Mouse (Mus musculus) heart, embryonic 14.5 days (tissue): Measurements from ENCODE around the gene Arid5b. TPM values are rescaled to one million over a fixed set of nuclear protein-coding genes. Genes with fewer than 3 reads are reported as not detected.

Experiments
- ATAC-seq: fragments of 200-750 bp; cut with Nextera tagmentation; 2 replicates; pipeline ENCODE4 v1.8.0; 2017; ENCODE audit warnings: low read depth, moderate TSS enrichment; ENCODE audit not compliant: insufficient number of reproducible peaks, insufficient read depth, low FRiP score
- H3K27ac ChIP-seq, 2 experiments: fragments of 200-500 bp in 1 of 2; fragments of 300-500 bp in 1 of 2; sonication (generic) in 1 of 2; replicated peaks in 1 of 2; 2 replicates each; pipeline ENCODE4 v1.5.1; 2012 to 2014; ENCODE audit warnings: low read depth in 2 of 2, low read length in 2 of 2, control low read depth in 1 of 2, mild to moderate bottlenecking in 1 of 2, mixed read lengths in 1 of 2; ENCODE audit not compliant: control insufficient read depth in 1 of 2, insufficient read depth in 1 of 2
- H3K27me3 ChIP-seq: fragments of 300-500 bp; sonication (generic); 2 replicates; pipeline ENCODE4 v1.6.1; 2014; ENCODE audit warnings: mild to moderate bottlenecking, low read length, control low read depth; ENCODE audit not compliant: control insufficient read depth, insufficient read depth
- H3K36me3 ChIP-seq: fragments of 300-500 bp; sonication (generic); 2 replicates; pipeline ENCODE4 v1.6.1; 2014; ENCODE audit warnings: mild to moderate bottlenecking, control low read depth, low read length, mixed read lengths; ENCODE audit not compliant: control insufficient read depth, insufficient read depth
- H3K4me1 ChIP-seq, 2 experiments: fragments of 200-500 bp in 1 of 2; fragments of 300-500 bp in 1 of 2; sonication (generic) in 1 of 2; 2 replicates each; pipeline ENCODE4 v1.6.1; 2012 to 2014; ENCODE audit warnings: low read length in 2 of 2, control low read depth in 1 of 2, mixed read lengths in 1 of 2; ENCODE audit not compliant: control insufficient read depth in 2 of 2, insufficient read depth in 2 of 2
- H3K4me2 ChIP-seq: fragments of 300-500 bp; sonication (generic); 2 replicates; pipeline ENCODE4 v1.6.1; 2014; ENCODE audit warnings: mild to moderate bottlenecking, low read length
- H3K4me3 ChIP-seq, 2 experiments: fragments of 200-500 bp in 1 of 2; fragments of 300-500 bp in 1 of 2; sonication (generic) in 1 of 2; 2 replicates each; pipeline ENCODE4 v1.5.1; 2012 to 2014; ENCODE audit warnings: low read length in 2 of 2, mild to moderate bottlenecking in 2 of 2, control low read depth in 1 of 2, low read depth in 1 of 2, moderate library complexity in 1 of 2; ENCODE audit not compliant: control insufficient read depth in 1 of 2, insufficient read depth in 1 of 2
- H3K9ac ChIP-seq: fragments of 300-500 bp; sonication (generic); 2 replicates; pipeline ENCODE4 v1.6.1; 2014; ENCODE audit warnings: mild to moderate bottlenecking, low read length
- H3K9me3 ChIP-seq: fragments of 300-500 bp; sonication (generic); 2 replicates; pipeline ENCODE4 v1.6.1; 2016; ENCODE audit warnings: low read length, control low read depth; ENCODE audit not compliant: control insufficient read depth
- WGBS: fragments of 180-500 bp; shearing (Covaris S2); extraction: QIAGEN DNeasy Blood & Tissue Kit; methylation state at CpG from one replicate; pipeline ENCODE4 v1.1.7; 2014; 5-methylcytosine and 5-hydroxymethylcytosine counted together
- polyA plus RNA-seq: library from polyadenylated mRNA; unstranded; fragments of >200 nt; fragmentation: Nextera tagmentation; extraction: Ambion mirVana; gene quantifications from 2 replicates; pipeline ENCODE4 v1.2.1, GENCODE M21; 2014

Gene Arid5b
- polyA plus RNA-seq, 1 experiment from 2014 or later: 23.0 TPM

DNA sequence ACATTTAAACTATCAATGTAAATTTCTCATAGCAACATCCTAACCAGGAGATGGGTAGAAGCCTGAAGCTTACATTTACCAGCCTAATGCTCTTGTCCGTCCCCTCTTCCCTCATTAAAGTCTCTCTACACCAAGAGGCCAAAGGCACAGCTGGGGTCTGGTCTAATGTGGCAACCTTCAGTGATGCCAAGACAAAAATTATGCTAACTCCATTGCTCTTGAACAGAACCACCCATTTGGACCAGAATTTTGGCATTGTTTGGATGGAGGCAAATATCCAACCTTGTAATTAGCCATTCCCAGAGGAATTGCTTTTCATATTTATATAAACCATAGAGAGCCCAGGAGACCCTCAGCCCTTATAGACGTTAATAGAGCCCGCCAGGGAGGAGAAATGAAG is 88.7 kb downstream of the Arid5b start:
- WGBS: 94% methylated on average over 3 of the region's 3 CpGs
- H3K9me3 ChIP-seq: no peaks in the 10 kb centered on the region
- no peak overlapping the region for H3K4me3 ChIP-seq
- H3K27ac ChIP-seq: no peak overlapping the region
- H3K27me3 ChIP-seq: no peaks in the 10 kb centered on the region
- no peak overlapping the region for H3K4me2 ChIP-seq
- peaks cover 18% of the 10 kb centered on the region for H3K36me3 ChIP-seq
- H3K9ac ChIP-seq: no peak overlapping the region
- ATAC-seq: no peak
- peaks cover 4 to 23% of the 10 kb centered on the region in 2 experiments for H3K4me1 ChIP-seq

DNA sequence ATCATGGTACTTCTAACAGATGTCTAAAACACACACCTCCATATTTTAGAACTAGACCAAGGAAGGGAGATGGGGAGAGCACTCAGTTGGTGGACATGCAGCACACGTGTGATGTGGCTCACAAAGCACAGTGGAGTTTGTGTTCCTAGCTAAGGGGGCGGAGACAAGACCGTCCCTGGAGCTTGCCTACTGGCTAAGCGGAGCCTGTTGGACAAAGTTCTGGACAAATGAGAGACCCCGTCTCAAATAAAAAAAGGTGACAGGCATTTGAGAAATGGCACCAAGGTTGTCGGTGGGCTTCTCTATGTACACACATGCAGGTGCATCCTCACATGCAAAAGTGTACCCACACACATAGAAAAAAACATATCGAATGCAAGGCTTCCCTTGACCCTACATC is 95.4 kb downstream of the Arid5b start:
- Histone ChIP-seq H3K27me3 (no peaks in the 10 kb centered on the region), H3K4me1 (peaks cover 5 to 14% of the 10 kb centered on the region in 2 experiments; a peak in 3 of 4 replicates), H3K27ac (no peak overlapping the region), H3K9me3 (no peaks in the 10 kb centered on the region), H3K4me3 (no peak overlapping the region), H3K36me3 (peaks cover 27% of the 10 kb centered on the region), H3K9ac (no peak overlapping the region), H3K4me2 (no peak overlapping the region)
- 92% methylated on average over 7 of the region's 7 CpGs for WGBS
- no peak for ATAC-seq

DNA sequence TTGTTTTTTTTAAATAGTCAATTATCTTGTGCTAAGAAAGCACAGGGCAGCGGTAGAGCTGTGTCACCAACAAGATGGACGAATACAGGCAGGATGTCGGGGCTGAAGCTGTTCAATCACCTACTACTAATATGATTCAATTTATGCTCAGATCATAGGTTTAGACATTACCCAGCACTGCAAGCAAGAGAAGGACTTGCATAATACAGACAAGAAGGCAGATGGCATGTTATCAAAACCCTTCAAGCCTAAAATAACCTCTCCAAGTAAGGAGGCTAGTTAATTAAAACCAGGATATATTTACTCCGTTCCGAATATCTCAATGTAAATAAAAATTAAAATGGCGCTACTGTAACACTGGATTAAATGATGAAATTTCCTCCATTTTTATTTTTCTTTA is 96.3 kb downstream of the Arid5b start:
- 72% methylated on average over 6 of the region's 6 CpGs for WGBS
- no peak overlapping the region for H3K9ac ChIP-seq

DNA sequence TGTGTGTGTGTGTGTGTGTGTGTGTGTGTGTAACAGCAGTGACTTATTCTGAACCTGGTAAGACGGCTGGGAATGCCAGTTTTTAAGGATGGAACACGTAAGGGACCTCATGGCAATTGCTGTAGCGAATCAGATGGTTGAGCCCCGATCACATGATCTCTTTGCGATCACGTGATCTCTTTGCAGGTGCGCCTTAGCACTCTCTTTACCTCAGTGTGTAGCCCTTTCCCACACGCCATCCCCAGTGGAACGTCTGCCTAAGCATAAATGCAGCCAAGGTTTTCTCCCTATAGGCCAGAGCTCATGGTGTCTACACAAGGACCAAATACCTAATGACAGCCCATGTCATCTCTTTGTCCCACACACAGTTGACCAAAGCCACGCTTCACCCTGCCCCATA is 97.4 kb downstream of the Arid5b start:
- H3K27ac ChIP-seq: no peak overlapping the region
- H3K36me3 ChIP-seq: peaks cover 21% of the 10 kb centered on the region
- WGBS: 90% methylated on average over 10 of the region's 10 CpGs
- no peaks in the 10 kb centered on the region for H3K27me3 ChIP-seq
- H3K4me3 ChIP-seq: no peak overlapping the region
- H3K4me2 ChIP-seq: no peak overlapping the region
- H3K9me3 ChIP-seq: no peaks in the 10 kb centered on the region
- H3K4me1 ChIP-seq: peaks cover 5 to 14% of the 10 kb centered on the region in 2 experiments; a peak in 3 of 4 replicates
- H3K9ac ChIP-seq: no peak overlapping the region
- ATAC-seq: no peak

More for the DNA sequence above, 96.3 kb downstream of the Arid5b start:
- Histone ChIP-seq H3K27ac (no peak overlapping the region), H3K4me1 (peaks cover 5 to 14% of the 10 kb centered on the region in 2 experiments; a peak in 3 of 4 replicates), H3K4me3 (no peak overlapping the region), H3K9me3 (no peaks in the 10 kb centered on the region), H3K27me3 (no peaks in the 10 kb centered on the region), H3K4me2 (no peak overlapping the region), H3K36me3 (peaks cover 27% of the 10 kb centered on the region)
- no peak for ATAC-seq

DNA sequence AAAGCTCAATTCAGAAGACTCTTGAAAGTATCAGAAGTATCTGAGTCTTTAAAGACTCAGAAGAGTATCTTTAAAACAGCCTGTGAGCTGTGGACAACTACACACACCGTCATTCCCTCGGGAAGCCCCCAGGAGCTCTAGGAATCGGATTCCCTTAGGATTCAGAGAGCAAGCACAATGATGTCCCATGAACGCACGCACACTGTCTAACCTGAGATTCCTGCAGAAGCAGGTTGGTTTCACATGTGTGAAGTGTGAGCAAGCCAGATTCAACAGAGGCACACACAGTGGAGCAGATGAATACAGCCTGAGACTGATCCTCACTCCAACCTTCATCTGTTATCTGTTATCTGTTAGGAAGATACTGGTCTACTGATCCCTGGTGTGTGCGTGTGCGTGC is 97.8 kb downstream of the Arid5b start:
- H3K9ac ChIP-seq: no peak overlapping the region
- H3K27me3 ChIP-seq: no peaks in the 10 kb centered on the region
- no peak overlapping the region for H3K4me3 ChIP-seq
- peaks cover 16% of the 10 kb centered on the region for H3K36me3 ChIP-seq
- H3K27ac ChIP-seq: no peak overlapping the region
- ATAC-seq: no peak
- H3K9me3 ChIP-seq: no peaks in the 10 kb centered on the region
- WGBS: 84% methylated on average over 7 of the region's 7 CpGs
- no peak overlapping the region for H3K4me2 ChIP-seq
- peaks cover 5 to 14% of the 10 kb centered on the region in 2 experiments; a peak in 3 of 4 replicates for H3K4me1 ChIP-seq

DNA sequence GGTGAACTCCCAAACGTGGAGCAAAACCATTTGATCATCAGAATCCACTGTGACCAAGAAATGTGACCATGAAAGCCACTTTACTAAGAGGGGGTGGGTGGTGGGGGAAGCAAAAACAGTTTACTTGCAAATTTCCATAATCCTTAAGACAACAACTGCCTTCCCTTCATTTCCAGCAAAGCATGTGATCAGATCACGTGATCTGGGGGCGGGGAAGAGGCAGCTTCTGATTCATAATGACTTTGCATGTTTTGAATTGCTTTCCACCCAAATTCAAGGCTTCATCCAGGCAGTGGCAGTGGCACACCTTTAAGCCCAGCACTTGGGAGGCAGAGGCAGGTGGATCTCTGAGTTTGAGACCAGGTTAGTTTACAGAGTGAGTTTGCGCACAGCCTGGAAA is 98.4 kb downstream of the Arid5b start:
- Histone ChIP-seq H3K4me1 (peaks cover 5 to 14% of the 10 kb centered on the region in 2 experiments; a peak in 3 of 4 replicates), H3K4me3 (no peak overlapping the region), H3K9ac (no peak overlapping the region), H3K27ac (0 out of 4 replicates have a peak overlapping the region, but pooled peaks of 1 of the 2 experiments have one; percentile 41), H3K36me3 (peaks cover 12% of the 10 kb centered on the region), H3K4me2 (no peak overlapping the region), H3K9me3 (no peaks in the 10 kb centered on the region), H3K27me3 (no peaks in the 10 kb centered on the region)
- 68% methylated on average over 4 of the region's 4 CpGs for WGBS
- no peak for ATAC-seq

DNA sequence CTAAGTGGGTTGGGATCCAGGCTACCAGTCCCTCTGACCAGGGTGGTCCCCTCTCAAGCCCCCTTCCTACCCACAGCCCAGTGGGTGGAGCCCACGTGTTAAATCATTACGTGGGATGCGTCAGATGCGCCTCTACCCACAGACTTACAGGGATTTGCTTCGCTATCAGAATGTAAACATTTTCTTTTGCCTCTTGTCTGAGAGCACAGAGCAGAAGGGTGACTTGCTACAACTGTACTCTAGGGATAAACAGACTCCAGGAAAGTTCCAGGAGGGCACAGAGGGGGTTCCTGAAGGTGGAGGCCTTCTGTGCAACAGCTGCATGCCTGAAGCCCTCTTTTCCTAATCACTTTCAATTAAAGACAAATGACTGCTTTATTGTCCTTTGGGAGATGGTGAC is 98.8 kb downstream of the Arid5b start:
- peaks cover 8% of the 10 kb centered on the region; the same call in 1 of the 2 replicates for H3K36me3 ChIP-seq
- H3K4me3 ChIP-seq: no peak overlapping the region
- 0 out of 4 replicates have a peak overlapping the region, but pooled peaks of 1 of the 2 experiments have one; percentile 41 for H3K27ac ChIP-seq
- 35% methylated on average over 5 of the region's 5 CpGs for WGBS
- H3K27me3 ChIP-seq: no peaks in the 10 kb centered on the region
- no peak overlapping the region for H3K4me2 ChIP-seq
- ATAC-seq: no peak
- no peak overlapping the region for H3K9ac ChIP-seq
- H3K4me1 ChIP-seq: peaks cover 5 to 16% of the 10 kb centered on the region in 2 experiments; a peak in 3 of 4 replicates
- no peaks in the 10 kb centered on the region for H3K9me3 ChIP-seq

DNA sequence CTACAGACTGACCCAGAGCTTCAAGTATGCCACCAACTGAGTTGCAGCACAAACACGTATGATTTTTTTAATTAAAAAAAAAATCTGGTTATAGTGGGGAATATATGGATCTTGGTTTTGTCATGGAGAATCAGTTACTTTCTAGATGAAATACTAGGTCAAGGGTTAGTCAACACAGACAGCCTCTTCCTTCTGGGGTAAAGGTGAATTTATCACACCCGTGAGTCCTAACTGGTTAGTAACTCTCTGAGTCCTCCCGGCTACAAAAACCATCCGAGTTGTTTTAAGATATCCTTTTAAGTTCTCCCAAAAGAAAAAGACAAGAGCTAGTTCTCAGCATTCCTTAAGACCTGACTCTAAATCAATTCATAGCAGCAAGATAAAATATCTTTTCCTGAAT is 99.2 kb downstream of the Arid5b start:
- no peak overlapping the region for H3K27ac ChIP-seq
- peaks cover 4% of the 10 kb centered on the region; the same call in 1 of the 2 replicates for H3K36me3 ChIP-seq
- H3K9me3 ChIP-seq: no peaks in the 10 kb centered on the region
- no peaks in the 10 kb centered on the region for H3K27me3 ChIP-seq
- H3K4me1 ChIP-seq: peaks cover 5 to 20% of the 10 kb centered on the region in 2 experiments; a peak in 3 of 4 replicates
- H3K4me2 ChIP-seq: no peak overlapping the region
- no peak for ATAC-seq
- no peak overlapping the region for H3K9ac ChIP-seq
- H3K4me3 ChIP-seq: no peak overlapping the region
- 52% methylated on average over 4 of the region's 4 CpGs for WGBS
